Mouse (Mus musculus) layer of hippocampus, adult 11-12 months (tissue): ENCODE results near the gene Calr3.
A peak's percentile ranks its signal among the peaks of the same experiment; 100 is the strongest.

ENCODE experiments used
- DNase-seq: peaks from one replicate; pipeline ENCODE4 v3.0.0; 2022; ENCODE audit warnings: low spot score

Gene Calr3

GRCm38 (mm10) chr8:72443338-72443993 lies at the start of gene Calr3, which contains the start of gene 1700030K09Rik:
Calr3 (minus strand) TSS chr8:72443870.
1700030K09Rik (plus strand) TSS chr8:72443880.
- peak; percentile 99 for DNase-seq

DNA sequence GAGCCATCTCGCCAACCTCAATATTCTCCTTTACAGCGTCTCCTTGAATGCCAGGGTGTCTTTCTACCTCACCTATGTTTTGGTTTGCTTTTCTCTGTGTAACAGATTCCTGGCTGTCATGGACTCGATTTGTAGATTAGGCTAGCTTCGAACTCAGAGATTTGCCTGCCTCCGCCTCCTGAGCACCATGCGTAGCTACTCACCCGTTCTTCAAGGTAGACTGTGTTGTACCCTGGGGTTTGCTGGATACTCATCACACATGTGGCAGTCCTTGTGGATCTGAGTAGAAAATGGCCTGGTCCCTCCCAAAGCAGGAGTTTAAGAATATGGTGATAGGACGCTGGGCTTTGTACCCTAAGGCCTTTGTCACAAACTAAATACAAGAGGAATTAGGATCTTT lies 49.7 kb upstream of the Calr3 start:
- DNase-seq: no peak

- peak; percentile 99 for DNase-seq
These were observed 49.0 kb upstream of the Calr3 start for GRCm38 (mm10) chr8:72492622-72493081.

DNA sequence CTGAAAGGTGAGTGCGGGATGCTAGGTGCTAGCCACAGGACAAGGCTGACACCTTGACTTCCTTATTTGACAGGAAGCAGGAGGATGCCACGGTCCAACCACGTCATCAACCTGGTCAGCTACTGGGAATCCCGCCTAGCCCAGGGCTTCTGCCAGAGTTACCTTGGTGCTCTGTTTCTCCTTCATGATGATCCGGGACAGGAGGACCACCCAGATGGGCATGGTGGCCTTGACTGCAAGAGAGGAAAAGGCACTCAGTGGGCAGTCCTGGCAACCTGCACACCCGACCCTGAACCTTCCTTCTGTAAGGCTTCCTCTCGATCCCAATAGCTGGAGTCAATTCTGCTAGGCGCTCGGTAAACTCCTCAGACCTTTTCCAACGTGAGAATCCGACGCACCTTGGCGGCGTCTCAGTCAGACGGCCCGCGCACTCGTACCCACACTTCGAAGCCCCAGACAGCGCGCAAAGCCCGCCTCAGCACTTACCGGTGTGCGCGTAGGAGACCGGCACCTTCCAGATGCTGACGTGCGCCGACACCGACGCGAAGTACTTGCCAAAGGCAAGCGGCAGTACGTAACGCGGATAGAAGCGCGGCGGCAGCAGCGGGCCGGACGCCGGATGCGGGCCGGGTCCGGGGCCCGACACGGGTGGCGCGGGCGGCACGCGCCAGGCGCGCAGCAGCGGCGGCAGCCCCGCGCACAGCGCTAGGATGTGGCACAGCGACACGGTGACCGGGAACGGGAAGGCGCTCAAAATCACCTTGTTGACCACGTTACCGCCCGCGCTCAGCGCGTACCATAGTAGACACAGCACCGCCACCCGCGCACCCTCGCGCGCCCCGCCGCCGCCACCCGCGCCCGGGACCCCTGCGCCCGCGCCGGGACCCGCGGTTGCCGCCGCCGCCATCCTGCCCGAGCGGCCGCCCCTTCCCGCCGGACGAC lies 48.3 kb upstream of the Calr3 start, which contains the start of gene Slc35e1:
Slc35e1 (minus strand) TSS at position 935 of the 942 bp plus-strand sequence.
- no peak for DNase-seq

DNA sequence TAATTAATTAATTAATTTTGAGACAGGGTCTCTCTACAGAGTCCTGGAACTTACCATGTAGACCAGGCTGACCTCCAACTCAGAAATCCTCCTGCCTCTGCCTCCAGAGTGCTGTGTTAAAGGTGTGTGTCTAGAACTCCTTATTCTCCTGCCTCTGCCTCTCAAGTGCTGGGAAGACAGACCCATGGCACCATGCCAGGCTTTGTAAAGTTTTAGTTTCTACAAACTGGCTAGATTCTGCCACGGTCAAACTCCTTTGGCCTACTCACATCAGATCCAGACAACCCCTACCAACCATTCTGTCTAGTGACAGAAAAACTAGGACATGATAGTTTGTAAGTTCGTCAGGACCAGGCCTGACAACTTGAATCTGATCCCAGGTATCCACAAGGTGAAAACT lies 47.3 kb upstream of the Calr3 start:
- DNase-seq: no peak

DNA sequence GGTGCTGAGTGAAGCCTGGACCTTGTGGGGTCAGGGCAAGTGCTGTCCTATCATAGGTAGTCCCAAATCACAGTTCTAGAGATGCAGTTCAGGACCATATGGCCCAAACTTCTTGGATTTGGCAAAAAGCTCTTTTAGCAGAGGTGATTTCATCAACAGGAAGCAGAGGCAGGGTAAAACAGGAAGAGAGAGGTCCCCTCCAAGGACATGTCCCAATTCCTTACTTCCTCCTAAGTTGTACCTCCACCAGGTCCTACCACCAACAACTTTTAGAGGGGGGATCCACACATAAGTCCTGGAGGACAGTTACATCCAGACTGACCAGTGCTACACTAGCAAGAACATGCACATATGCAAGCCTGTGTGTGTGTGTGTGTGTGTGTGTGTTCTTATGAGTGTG lies 43.3 kb upstream of the Calr3 start:
- DNase-seq: no peak

DNA sequence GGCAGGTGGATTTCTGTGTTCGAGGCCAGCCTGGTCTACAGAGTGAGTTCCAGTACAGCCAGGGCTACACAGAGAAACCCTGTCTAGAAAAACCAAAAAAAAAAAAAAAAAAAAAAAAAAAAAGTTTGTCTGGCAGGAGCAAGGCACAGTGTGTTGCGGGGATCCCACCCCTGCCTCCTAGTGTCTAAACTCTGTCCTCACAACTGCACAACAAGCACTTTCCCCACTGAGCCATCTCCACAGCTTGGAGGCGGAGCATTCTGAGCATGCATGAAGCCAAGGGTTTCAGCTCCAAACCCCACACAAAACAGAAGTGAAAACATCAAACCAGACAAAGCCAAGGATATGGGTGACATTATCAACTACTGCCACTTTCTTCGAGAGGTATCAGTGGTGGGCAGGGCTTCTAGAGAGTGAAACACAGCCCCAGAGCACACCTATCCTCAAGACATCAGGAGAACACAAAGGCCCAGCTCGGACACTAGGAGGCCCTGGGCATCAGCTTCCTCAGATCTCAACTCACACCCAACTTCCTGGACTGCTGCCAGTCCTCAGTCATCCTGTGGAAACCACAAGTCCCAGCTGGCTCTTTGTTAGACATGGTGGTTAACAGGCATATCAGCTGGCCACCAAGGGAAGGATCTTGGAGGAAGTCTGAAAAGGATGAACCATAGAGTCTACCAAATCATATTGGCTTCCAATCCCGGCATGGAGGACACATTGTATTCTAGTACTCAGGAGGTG lies 42.0 kb upstream of the Calr3 start:
- DNase-seq: peak; percentile 53

DNA sequence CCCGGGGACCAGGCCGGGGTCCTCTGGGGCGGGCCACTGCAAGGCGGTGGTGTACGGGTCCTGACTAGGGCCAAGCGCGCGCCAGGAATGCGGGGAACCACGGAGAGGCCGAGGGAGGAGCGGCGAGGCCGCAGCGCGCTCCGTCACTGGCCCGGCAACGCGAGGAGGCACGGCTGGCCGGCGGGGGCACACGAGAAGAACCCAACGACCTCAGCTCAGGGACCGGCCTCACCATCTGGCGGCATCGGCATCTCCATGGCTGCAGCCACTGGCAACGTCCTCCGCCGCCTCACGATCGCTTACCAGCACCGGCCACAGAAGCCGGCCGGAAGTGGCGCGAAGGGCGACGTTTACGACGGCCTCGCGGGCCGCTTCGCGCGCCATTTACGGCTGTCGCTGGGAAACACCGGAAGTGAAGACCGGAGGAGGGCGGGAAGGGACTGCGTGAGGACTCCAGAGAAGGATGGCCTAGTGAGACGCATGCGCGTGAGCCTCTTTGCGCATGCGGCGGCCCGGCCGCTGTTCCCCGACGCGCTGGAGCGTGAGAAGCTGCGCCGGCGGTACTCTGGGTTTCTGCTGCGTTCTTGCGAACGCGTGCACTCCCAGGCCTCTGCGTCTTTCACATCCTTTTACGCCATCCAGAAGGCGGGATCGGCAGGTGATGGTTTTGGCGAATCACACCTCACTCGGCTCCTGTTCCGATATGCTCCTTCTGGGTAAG lies 31.3 kb upstream of the Calr3 start, which contains the start of gene Cherp:
Cherp (minus strand) TSS at position 401 of the 721 bp plus-strand sequence.
- DNase-seq: peak; percentile 98

- DNase-seq: no peak
These were observed 27.0 kb upstream of the Calr3 start for GRCm38 (mm10) chr8:72470684-72471083.

DNA sequence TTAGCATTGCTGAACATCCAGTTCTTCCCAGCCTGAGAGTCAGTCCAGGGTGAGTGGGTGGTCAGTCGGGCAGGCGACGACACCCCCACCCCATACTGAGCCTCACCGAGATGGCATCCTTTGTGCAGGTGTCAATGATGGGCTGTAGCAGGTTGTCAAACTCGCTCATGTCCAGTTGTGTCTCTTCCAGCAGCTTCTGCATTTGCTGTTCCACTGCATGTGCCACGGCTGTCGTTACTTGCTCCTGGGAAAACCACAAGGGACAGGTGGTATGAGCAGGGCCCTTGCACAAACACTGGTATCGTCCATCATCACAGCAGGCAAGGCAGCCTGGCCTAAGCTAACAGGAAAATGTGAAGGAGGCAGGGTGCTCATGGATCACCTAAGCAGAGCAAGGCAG lies 26.3 kb upstream of the Calr3 start:
- no peak for DNase-seq

GRCm38 (mm10) chr8:72469243-72469642 lies 25.6 kb upstream of the Calr3 start:
- DNase-seq: no peak

DNA sequence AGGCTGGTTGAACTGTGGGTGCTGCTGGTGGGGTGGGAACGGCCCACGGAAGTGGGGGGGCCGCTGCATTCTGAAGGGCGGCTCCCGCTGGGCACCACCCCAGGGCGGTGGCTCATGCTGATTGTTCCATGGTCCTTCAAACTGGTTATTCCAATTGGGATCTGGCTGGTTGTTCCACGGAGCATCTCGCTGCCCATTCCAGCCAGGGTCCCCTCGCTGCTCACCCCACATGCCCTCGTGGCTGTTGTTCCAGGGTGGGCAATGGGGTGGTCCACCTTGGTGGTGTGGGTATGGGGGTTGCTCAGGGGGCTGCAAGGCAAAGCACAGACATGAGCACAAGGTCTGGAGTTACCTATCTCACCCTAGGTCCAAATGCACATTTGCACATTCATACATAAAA lies 20.5 kb upstream of the Calr3 start:
- no peak for DNase-seq

GRCm38 (mm10) chr8:72459881-72460533 lies 16.3 kb upstream of the Calr3 start:
- DNase-seq: no peak

GRCm38 (mm10) chr8:72458457-72458856 lies 14.8 kb upstream of the Calr3 start:
- DNase-seq: no peak

- no peak for DNase-seq
These were observed 14.1 kb upstream of the Calr3 start for GRCm38 (mm10) chr8:72457806-72458205.

GRCm38 (mm10) chr8:72455317-72455716 lies 11.6 kb upstream of the Calr3 start:
- DNase-seq: no peak

DNA sequence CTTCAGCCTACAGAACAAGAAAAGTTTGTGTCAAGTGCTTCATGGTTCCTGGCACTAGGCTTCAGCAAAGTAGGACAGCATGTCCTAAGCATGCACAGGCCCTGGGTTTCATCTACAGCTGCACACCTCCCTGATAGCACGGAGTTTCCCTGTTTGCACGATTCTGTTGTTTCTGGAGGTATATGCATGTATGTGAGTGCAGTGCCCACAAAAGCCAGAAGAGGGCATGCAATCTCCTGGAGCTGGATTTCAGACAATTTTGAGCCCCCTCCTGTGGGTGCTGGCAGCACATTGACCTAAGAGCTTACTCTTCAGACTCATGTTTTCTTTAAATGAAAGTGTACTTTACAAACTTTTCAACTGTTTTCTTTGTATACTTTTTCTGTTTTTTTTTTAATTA lies 10.2 kb upstream of the Calr3 start:
- DNase-seq: no peak

- DNase-seq: no peak
These were observed 7.8 kb upstream of the Calr3 start for GRCm38 (mm10) chr8:72451516-72451915.

GRCm38 (mm10) chr8:72445071-72445470 lies 1.4 kb upstream of the Calr3 start:
- no peak for DNase-seq

DNA sequence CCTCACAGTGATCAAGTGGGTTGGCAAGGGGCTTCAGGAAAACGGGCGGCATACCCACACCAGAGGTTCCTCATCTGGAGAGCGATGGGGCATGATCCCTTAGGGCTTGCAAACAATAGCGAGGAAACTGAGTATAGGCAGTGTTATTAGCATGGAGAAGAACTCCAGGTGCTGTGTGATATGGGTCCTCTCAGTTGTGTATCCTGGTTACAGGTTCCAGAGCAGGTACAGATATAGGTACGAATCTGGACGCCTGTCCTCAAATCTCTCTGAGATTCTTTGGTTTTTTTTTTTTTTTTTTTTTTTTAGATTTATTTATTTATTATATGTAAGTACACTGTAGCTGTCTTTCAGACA lies 302 bp upstream of the Calr3 start:
- no peak for DNase-seq
